Mouse (Mus musculus) lung, embryonic 14.5 days (tissue): Measurements from ENCODE around the gene Spg11. TPM values are rescaled to one million over a fixed set of nuclear protein-coding genes. Genes with fewer than 3 reads are reported as not detected.

ENCODE experiments used
- ATAC-seq: fragments of 200-750 bp; cut with Nextera tagmentation; 2 replicates; pipeline ENCODE4 v1.8.0; 2017; ENCODE audit warnings: mild to moderate bottlenecking, moderate TSS enrichment, moderate library complexity; ENCODE audit not compliant: insufficient read depth
- DNase-seq: peaks from one replicate; pipeline ENCODE4 v3.0.0-alpha.2; 2015
- H3K27ac ChIP-seq: fragments of 300-500 bp; sonication (generic); 2 replicates; pipeline ENCODE4 v1.5.1; 2014; ENCODE audit warnings: low read depth, mild to moderate bottlenecking, moderate library complexity
- H3K27me3 ChIP-seq: fragments of 300-500 bp; sonication (generic); 2 replicates; pipeline ENCODE4 v1.6.1; 2014; ENCODE audit warnings: low read length, control low read depth; ENCODE audit not compliant: insufficient read depth
- H3K36me3 ChIP-seq: fragments of 300-500 bp; sonication (generic); 2 replicates; pipeline ENCODE4 v1.6.1; 2014; ENCODE audit warnings: control low read depth; ENCODE audit not compliant: insufficient read depth
- H3K4me1 ChIP-seq: fragments of 300-500 bp; sonication (generic); 2 replicates; pipeline ENCODE4 v1.6.1; 2014; ENCODE audit warnings: antibody characterized with exemption, control low read depth; ENCODE audit not compliant: insufficient read depth
- H3K4me2 ChIP-seq: fragments of 300-500 bp; sonication (generic); 2 replicates; pipeline ENCODE4 v1.6.1; 2014; ENCODE audit warnings: mild to moderate bottlenecking
- H3K4me3 ChIP-seq: fragments of 300-500 bp; sonication (generic); 2 replicates; pipeline ENCODE4 v1.5.1; 2014; ENCODE audit warnings: low read depth, low read length
- H3K9ac ChIP-seq: fragments of 300-500 bp; sonication (generic); 2 replicates; pipeline ENCODE4 v1.6.1; 2014
- H3K9me3 ChIP-seq: fragments of 300-500 bp; sonication (generic); 2 replicates; pipeline ENCODE4 v1.6.1; 2016; ENCODE audit warnings: low read depth, low read length, control low read depth
- CTCF ChIP-seq: IDR thresholded peaks from 2 replicates; pipeline ENCODE4 v1.5.1; 2016; ENCODE audit warnings: antibody characterized with exemption, low read depth
- WGBS: fragments of 180-500 bp; shearing (Covaris S2); extraction: QIAGEN DNeasy Blood & Tissue Kit; methylation state at CpG from one replicate; pipeline ENCODE4 v1.1.7; 2014; 5-methylcytosine and 5-hydroxymethylcytosine counted together
- microRNA-seq: library from miRNA; unstranded; fragments of <30 nt; microRNA quantifications from one replicate; pipeline ENCODE4, GENCODE M21; 2016; ENCODE audit warnings: borderline number of aligned reads
- polyA plus RNA-seq: library from polyadenylated mRNA; unstranded; fragments of >200 nt; fragmentation: Nextera tagmentation; extraction: Ambion mirVana; gene quantifications from 2 replicates; pipeline ENCODE4 v1.2.1, GENCODE M21; 2014

The Spg11 gene
- polyA plus RNA-seq, 1 experiment from 2014 or later = 14.3 TPM

DNA sequence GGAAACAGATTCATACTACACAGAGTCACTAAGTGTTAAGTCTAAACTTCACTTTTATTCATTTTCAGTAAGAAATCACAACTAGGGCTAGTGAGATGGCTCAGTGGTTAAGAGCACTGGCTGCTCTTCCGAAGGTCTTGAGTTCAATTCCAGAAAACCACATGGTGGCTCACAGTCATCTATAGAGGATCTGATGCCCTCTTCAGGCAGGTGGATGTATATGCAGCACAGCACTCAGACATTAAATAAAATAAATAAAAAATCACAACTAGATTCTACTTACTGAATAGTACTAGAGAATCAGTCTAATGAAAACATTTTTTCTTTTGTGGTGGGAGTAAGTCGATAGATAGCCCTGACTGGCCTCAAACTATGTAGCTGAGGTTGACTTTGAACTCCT is 95.9 kb downstream of the Spg11 start:
- H3K4me1 ChIP-seq = no peaks in the 10 kb centered on the region
- H3K27me3 ChIP-seq = no peaks in the 10 kb centered on the region
- WGBS = 72% methylated on average over 2 of the region's 2 CpGs
- H3K4me3 ChIP-seq = no peak overlapping the region
- DNase-seq = peak; percentile 21
- no peak overlapping the region for H3K9ac ChIP-seq
- H3K27ac ChIP-seq = no peak overlapping the region
- H3K4me2 ChIP-seq = no peak overlapping the region
- no peaks in the 10 kb centered on the region for H3K36me3 ChIP-seq
- no peaks in the 10 kb centered on the region for H3K9me3 ChIP-seq
- no peak for ATAC-seq
- no peak; the same call in 1 of the 2 replicates for TF ChIP-seq CTCF

DNA sequence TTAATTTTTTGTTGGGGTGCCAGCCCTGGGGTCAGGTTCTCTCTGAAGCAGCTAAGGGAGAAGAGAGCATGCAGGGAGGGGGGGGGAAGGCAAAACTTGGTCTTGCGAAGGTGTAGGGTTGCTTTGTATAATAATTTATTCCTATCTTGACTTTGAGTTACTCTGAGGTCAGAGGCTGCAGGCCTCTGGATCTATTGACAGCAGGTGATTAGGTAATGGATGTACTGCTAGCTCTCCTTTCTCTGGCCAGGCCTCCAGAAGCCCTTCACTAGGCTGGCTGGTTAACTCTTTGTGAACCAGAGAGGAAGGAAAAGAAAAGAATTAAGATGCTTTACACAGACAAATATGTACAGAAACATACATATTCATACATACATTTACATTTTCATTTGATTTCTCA is 99.5 kb downstream of the Spg11 start:
- Histone ChIP-seq H3K4me2 (no peak overlapping the region), H3K27ac (no peak overlapping the region), H3K36me3 (peaks cover 9% of the 10 kb centered on the region; the same call in 1 of the 2 replicates), H3K9ac (no peak overlapping the region), H3K9me3 (no peaks in the 10 kb centered on the region), H3K4me1 (no peaks in the 10 kb centered on the region), H3K4me3 (no peak overlapping the region), H3K27me3 (no peaks in the 10 kb centered on the region)
- WGBS = 48% methylated on average over 1 of the region's 1 CpGs
- DNase-seq = no peak
- TF ChIP-seq CTCF = no peak
- no peak for ATAC-seq

DNA sequence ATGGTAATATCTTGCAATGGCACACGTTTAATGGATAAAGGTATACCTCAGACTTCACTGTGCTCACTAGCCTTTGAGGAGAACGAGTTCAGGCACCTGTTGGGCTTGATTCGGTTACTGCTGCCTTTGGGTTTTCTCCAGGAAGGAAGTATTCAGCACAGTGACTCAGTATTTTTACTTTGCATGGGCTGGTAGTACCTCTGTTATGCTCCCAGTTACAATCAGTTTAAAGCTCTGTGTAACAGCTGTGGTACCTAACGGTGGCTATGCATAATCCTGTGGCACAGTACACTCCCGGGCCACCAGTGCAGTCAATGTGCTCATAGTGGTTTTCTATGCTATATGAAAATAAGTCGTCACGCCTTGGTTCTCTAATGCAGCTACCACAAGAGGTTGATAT is 106.7 kb downstream of the Spg11 start:
- DNase-seq (no peak), ATAC-seq (no peak)
- 86% methylated on average over 7 of the region's 7 CpGs for WGBS

DNA sequence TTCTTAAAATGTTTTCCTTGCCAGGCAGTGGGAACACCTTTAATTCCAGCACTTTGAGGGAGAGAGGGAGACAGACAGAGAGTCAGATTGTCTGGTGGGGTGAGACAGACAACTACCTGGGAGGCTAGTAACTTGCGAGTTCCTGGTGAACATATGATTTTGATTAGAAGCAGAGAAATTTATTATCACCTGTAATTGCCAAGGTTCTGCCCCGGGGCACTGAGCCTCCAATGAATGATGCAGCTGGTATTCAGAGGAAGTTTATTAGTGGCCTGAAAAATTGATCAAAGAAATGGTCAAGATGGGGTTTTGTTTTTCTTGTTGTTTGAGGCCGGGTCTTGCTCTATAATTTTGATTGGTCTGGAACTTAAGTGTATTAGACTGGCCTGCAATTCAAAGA is 109.4 kb downstream of the Spg11 start:
- Histone ChIP-seq H3K4me3 (no peak overlapping the region), H3K27me3 (no peaks in the 10 kb centered on the region), H3K36me3 (peaks cover 51% of the 10 kb centered on the region), H3K4me2 (no peak overlapping the region), H3K4me1 (no peaks in the 10 kb centered on the region), H3K9me3 (no peaks in the 10 kb centered on the region), H3K27ac (no peak overlapping the region), H3K9ac (no peak overlapping the region)
- ATAC-seq (no peak), DNase-seq (no peak)
- no peak for TF ChIP-seq CTCF
- 92% methylated on average over 3 of the region's 3 CpGs for WGBS

More for the DNA sequence above, 106.7 kb downstream of the Spg11 start:
- H3K4me3 ChIP-seq = no peak overlapping the region
- H3K36me3 ChIP-seq = peaks cover 45% of the 10 kb centered on the region
- no peak overlapping the region for H3K9ac ChIP-seq
- no peaks in the 10 kb centered on the region for H3K27me3 ChIP-seq
- no peaks in the 10 kb centered on the region for H3K4me1 ChIP-seq
- TF ChIP-seq CTCF = no peak
- no peaks in the 10 kb centered on the region for H3K9me3 ChIP-seq
- no peak overlapping the region for H3K4me2 ChIP-seq
- H3K27ac ChIP-seq = no peak overlapping the region

Small RNAs within 50 kb of the gene (microRNA-seq; reads per million reads assigned to microRNA genes)
- gene Gm47314 = not detected

Other genes starting within 250 kb of the Spg11 start
- gene Ctdspl2, start 162.4 kb downstream of the Spg11 start, polyA plus RNA-seq = 58.9 and 60.2 TPM in 2 replicates
- gene Mageb3, start 162.3 kb downstream of the Spg11 start, polyA plus RNA-seq = 0.12 TPM in 1 of 2 replicates, not detected in the other
- 12.7 and 12.9 TPM in 2 replicates for gene Eif3j1, start 89.8 kb downstream of the Spg11 start, polyA plus RNA-seq
- gene B2m, start 29.3 kb upstream of the Spg11 start, polyA plus RNA-seq = 308 and 336 TPM in 2 replicates
- gene Trim69, start 42.3 kb upstream of the Spg11 start, polyA plus RNA-seq = not detected in 2 replicates
- gene Patl2, start 67.8 kb upstream of the Spg11 start, polyA plus RNA-seq = not detected in 2 replicates
- not detected in 2 replicates for gene Terb2, start 67.9 kb upstream of the Spg11 start, polyA plus RNA-seq
- gene Sord, start 116.4 kb upstream of the Spg11 start, polyA plus RNA-seq = 16.0 and 16.2 TPM in 2 replicates
- 0.07 TPM in 1 of 2 replicates, not detected in the other for gene Duox2, start 180.1 kb upstream of the Spg11 start, polyA plus RNA-seq
- gene Duoxa2, start 180.5 kb upstream of the Spg11 start, polyA plus RNA-seq = 0.11 TPM in 1 of 2 replicates, not detected in the other
- gene Duoxa1, start 195.3 kb upstream of the Spg11 start, polyA plus RNA-seq = not detected in 2 replicates
- gene Duox1, start 197.3 kb upstream of the Spg11 start, polyA plus RNA-seq = not detected in 2 replicates